Mouse (Mus musculus): ENCODE results near the gene Tnrc18. TPM values are rescaled to one million over a fixed set of nuclear protein-coding genes. Genes with fewer than 3 reads are reported as not detected.

Gene Tnrc18
- polyA plus RNA-seq, 1 experiment from 2014 or later, result 47.4 TPM

- Histone ChIP-seq H3K4me1 (ENCODE audit: control insufficient read depth, insufficient read depth, low read length) (peaks cover 45% of the 10 kb centered on the region), H3K9me3 (ENCODE audit: control insufficient read depth, low read length) (no peaks in the 10 kb centered on the region)
These were observed 13.7 kb downstream of the Tnrc18 start for GRCm38 (mm10) chr5:142803746-142804145.

GRCm38 (mm10) chr5:142802884-142803283 is 14.6 kb downstream of the Tnrc18 start:
- no peak overlapping the region for H3K4me3 ChIP-seq (replicated peaks; ENCODE audit: low read depth, low read length)
- no peaks in the 10 kb centered on the region for H3K27me3 ChIP-seq (ENCODE audit: control insufficient read depth, insufficient read depth, low read length)
- WGBS, result 67% methylated on average over 4 of the region's 4 CpGs
- peaks cover 31% of the 10 kb centered on the region for H3K36me3 ChIP-seq (ENCODE audit: control insufficient read depth, insufficient read depth, low read length)
- H3K9me3 ChIP-seq (ENCODE audit: control insufficient read depth, low read length), result no peaks in the 10 kb centered on the region
- H3K4me2 ChIP-seq (ENCODE audit: low read length), result no peak overlapping the region
- H3K4me1 ChIP-seq (ENCODE audit: control insufficient read depth, insufficient read depth, low read length), result peaks cover 45% of the 10 kb centered on the region
- DNase-seq, result no peak
- H3K9ac ChIP-seq (replicated peaks; ENCODE audit: low read length), result no peak overlapping the region
- no peak overlapping the region for H3K27ac ChIP-seq (replicated peaks; ENCODE audit: low read depth, low read length)
- ATAC-seq (ENCODE audit: low FRiP score, low TSS enrichment), result no peak

More at GRCm38 (mm10) chr5:142803746-142804145, 13.7 kb downstream of the Tnrc18 start:
- 83% methylated on average over 1 of the region's 1 CpGs for WGBS
- Histone ChIP-seq H3K4me3 (replicated peaks; ENCODE audit: low read depth, low read length) (no peak overlapping the region), H3K4me2 (ENCODE audit: low read length) (no peak overlapping the region), H3K27ac (replicated peaks; ENCODE audit: low read depth, low read length) (peak overlapping the region; percentile 27; the same call in 1 of the 2 replicates), H3K36me3 (ENCODE audit: control insufficient read depth, insufficient read depth, low read length) (peaks cover 33% of the 10 kb centered on the region), H3K27me3 (ENCODE audit: control insufficient read depth, insufficient read depth, low read length) (no peaks in the 10 kb centered on the region), H3K9ac (replicated peaks; ENCODE audit: low read length) (no peak overlapping the region)
- DNase-seq, result no peak
- no peak for ATAC-seq (ENCODE audit: low FRiP score, low TSS enrichment)

- DNase-seq (no peak), ATAC-seq (ENCODE audit: low FRiP score, low TSS enrichment) (no peak)
- Histone ChIP-seq H3K27me3 (ENCODE audit: control insufficient read depth, insufficient read depth, low read length) (no peaks in the 10 kb centered on the region), H3K9me3 (ENCODE audit: control insufficient read depth, low read length) (no peaks in the 10 kb centered on the region), H3K4me1 (ENCODE audit: control insufficient read depth, insufficient read depth, low read length) (peaks cover 45% of the 10 kb centered on the region), H3K9ac (replicated peaks; ENCODE audit: low read length) (0 out of 2 replicates have a peak overlapping the region, but pooled peaks have one; percentile 21), H3K4me3 (replicated peaks; ENCODE audit: low read depth, low read length) (no peak overlapping the region), H3K36me3 (ENCODE audit: control insufficient read depth, insufficient read depth, low read length) (peaks cover 23% of the 10 kb centered on the region), H3K27ac (replicated peaks; ENCODE audit: low read depth, low read length) (peak overlapping the region; percentile 62), H3K4me2 (ENCODE audit: low read length) (peak overlapping the region; percentile 13; the same call in 1 of the 2 replicates)
- 30% methylated on average over 2 of the region's 2 CpGs for WGBS
These were observed 15.5 kb downstream of the Tnrc18 start for GRCm38 (mm10) chr5:142801977-142802376.

GRCm38 (mm10) chr5:142800656-142801055 is 16.8 kb downstream of the Tnrc18 start:
- H3K4me2 ChIP-seq (ENCODE audit: low read length), result 0 out of 2 replicates have a peak overlapping the region, but pooled peaks have one; percentile 25
- peak overlapping the region; percentile 24; the same call in 1 of the 2 replicates for H3K9ac ChIP-seq (replicated peaks; ENCODE audit: low read length)
- peaks cover 47% of the 10 kb centered on the region for H3K4me1 ChIP-seq (ENCODE audit: control insufficient read depth, insufficient read depth, low read length)
- H3K4me3 ChIP-seq (replicated peaks; ENCODE audit: low read depth, low read length), result no peak overlapping the region
- no peaks in the 10 kb centered on the region for H3K27me3 ChIP-seq (ENCODE audit: control insufficient read depth, insufficient read depth, low read length)
- no peaks in the 10 kb centered on the region for H3K9me3 ChIP-seq (ENCODE audit: control insufficient read depth, low read length)
- WGBS, result 7% methylated on average over 6 of the region's 6 CpGs
- peaks cover 16% of the 10 kb centered on the region for H3K36me3 ChIP-seq (ENCODE audit: control insufficient read depth, insufficient read depth, low read length)
- no peak for DNase-seq
- no peak for ATAC-seq (ENCODE audit: low FRiP score, low TSS enrichment)
- 0 out of 2 replicates have a peak overlapping the region, but pooled peaks have one; percentile 32 for H3K27ac ChIP-seq (replicated peaks; ENCODE audit: low read depth, low read length)

- Histone ChIP-seq H3K4me3 (replicated peaks; ENCODE audit: low read depth, low read length) (no peak overlapping the region), H3K36me3 (ENCODE audit: control insufficient read depth, insufficient read depth, low read length) (peaks cover 12% of the 10 kb centered on the region), H3K27ac (replicated peaks; ENCODE audit: low read depth, low read length) (0 out of 2 replicates have a peak overlapping the region, but pooled peaks have one; percentile 32), H3K4me2 (ENCODE audit: low read length) (no peak overlapping the region), H3K27me3 (ENCODE audit: control insufficient read depth, insufficient read depth, low read length) (no peaks in the 10 kb centered on the region), H3K9me3 (ENCODE audit: control insufficient read depth, low read length) (no peaks in the 10 kb centered on the region), H3K4me1 (ENCODE audit: control insufficient read depth, insufficient read depth, low read length) (peaks cover 48% of the 10 kb centered on the region), H3K9ac (replicated peaks; ENCODE audit: low read length) (no peak overlapping the region)
- DNase-seq (no peak), ATAC-seq (ENCODE audit: low FRiP score, low TSS enrichment) (no peak)
- 27% methylated on average over 8 of the region's 8 CpGs for WGBS
These were observed 17.3 kb downstream of the Tnrc18 start for GRCm38 (mm10) chr5:142800198-142800597.

- H3K9me3 ChIP-seq (ENCODE audit: control insufficient read depth, low read length), result no peaks in the 10 kb centered on the region
- H3K36me3 ChIP-seq (ENCODE audit: control insufficient read depth, insufficient read depth, low read length), result peaks cover 7% of the 10 kb centered on the region; the same call in 1 of the 2 replicates
- H3K4me1 ChIP-seq (ENCODE audit: control insufficient read depth, insufficient read depth, low read length), result peaks cover 51% of the 10 kb centered on the region
- WGBS, result 73% methylated on average over 4 of the region's 4 CpGs
- H3K9ac ChIP-seq (replicated peaks; ENCODE audit: low read length), result no peak overlapping the region
- H3K27me3 ChIP-seq (ENCODE audit: control insufficient read depth, insufficient read depth, low read length), result no peaks in the 10 kb centered on the region
- no peak overlapping the region for H3K27ac ChIP-seq (replicated peaks; ENCODE audit: low read depth, low read length)
- no peak overlapping the region for H3K4me3 ChIP-seq (replicated peaks; ENCODE audit: low read depth, low read length)
- DNase-seq (no peak), ATAC-seq (ENCODE audit: low FRiP score, low TSS enrichment) (no peak)
- H3K4me2 ChIP-seq (ENCODE audit: low read length), result no peak overlapping the region
These were observed 18.2 kb downstream of the Tnrc18 start for GRCm38 (mm10) chr5:142799259-142799658.

GRCm38 (mm10) chr5:142798190-142798589 is 19.3 kb downstream of the Tnrc18 start:
- Histone ChIP-seq H3K9me3 (ENCODE audit: control insufficient read depth, low read length) (no peaks in the 10 kb centered on the region), H3K4me1 (ENCODE audit: control insufficient read depth, insufficient read depth, low read length) (peaks cover 42% of the 10 kb centered on the region), H3K4me2 (ENCODE audit: low read length) (no peak overlapping the region), H3K4me3 (replicated peaks; ENCODE audit: low read depth, low read length) (no peak overlapping the region), H3K9ac (replicated peaks; ENCODE audit: low read length) (no peak overlapping the region), H3K27ac (replicated peaks; ENCODE audit: low read depth, low read length) (no peak overlapping the region), H3K36me3 (ENCODE audit: control insufficient read depth, insufficient read depth, low read length) (peaks cover 7% of the 10 kb centered on the region; the same call in 1 of the 2 replicates), H3K27me3 (ENCODE audit: control insufficient read depth, insufficient read depth, low read length) (no peaks in the 10 kb centered on the region)
- no peak for ATAC-seq (ENCODE audit: low FRiP score, low TSS enrichment)
- DNase-seq, result no peak
- WGBS, result 89% methylated on average over 12 of the region's 12 CpGs

GRCm38 (mm10) chr5:142797620-142798019 is 19.8 kb downstream of the Tnrc18 start:
- no peak for DNase-seq
- Histone ChIP-seq H3K9me3 (ENCODE audit: control insufficient read depth, low read length) (no peaks in the 10 kb centered on the region), H3K27me3 (ENCODE audit: control insufficient read depth, insufficient read depth, low read length) (no peaks in the 10 kb centered on the region), H3K36me3 (ENCODE audit: control insufficient read depth, insufficient read depth, low read length) (peaks cover 11% of the 10 kb centered on the region), H3K4me1 (ENCODE audit: control insufficient read depth, insufficient read depth, low read length) (peaks cover 38% of the 10 kb centered on the region), H3K27ac (replicated peaks; ENCODE audit: low read depth, low read length) (no peak overlapping the region), H3K4me2 (ENCODE audit: low read length) (no peak overlapping the region), H3K9ac (replicated peaks; ENCODE audit: low read length) (no peak overlapping the region; the same call in 1 of the 2 replicates), H3K4me3 (replicated peaks; ENCODE audit: low read depth, low read length) (no peak overlapping the region)
- ATAC-seq (ENCODE audit: low FRiP score, low TSS enrichment), result no peak
- WGBS, result 83% methylated on average over 13 of the region's 13 CpGs

GRCm38 (mm10) chr5:142796921-142797320 is 20.5 kb downstream of the Tnrc18 start:
- Histone ChIP-seq H3K36me3 (ENCODE audit: control insufficient read depth, insufficient read depth, low read length) (peaks cover 13% of the 10 kb centered on the region), H3K27ac (replicated peaks; ENCODE audit: low read depth, low read length) (no peak overlapping the region), H3K4me1 (ENCODE audit: control insufficient read depth, insufficient read depth, low read length) (peaks cover 32% of the 10 kb centered on the region), H3K4me2 (ENCODE audit: low read length) (no peak overlapping the region), H3K9ac (replicated peaks; ENCODE audit: low read length) (no peak overlapping the region), H3K9me3 (ENCODE audit: control insufficient read depth, low read length) (no peaks in the 10 kb centered on the region), H3K27me3 (ENCODE audit: control insufficient read depth, insufficient read depth, low read length) (no peaks in the 10 kb centered on the region), H3K4me3 (replicated peaks; ENCODE audit: low read depth, low read length) (no peak overlapping the region)
- WGBS, result 79% methylated on average over 4 of the region's 4 CpGs
- no peak for ATAC-seq (ENCODE audit: low FRiP score, low TSS enrichment)
- DNase-seq, result no peak
